Mouse (Mus musculus) heart, embryonic 16.5 days (tissue): ENCODE measurements at regions not wholly inside any gene's neighbourhood (a gene's known extent, or its start where the extent isn't known, plus 50 kb on each side); places are given as distances from the start of the nearest gene placed in this dataset.

Experiments
- ATAC-seq: fragments of 200-750 bp; cut with Nextera tagmentation; replicated peaks from 2 replicates; pipeline ENCODE4 v1.8.0; 2017; ENCODE audit warnings: moderate number of reproducible peaks; ENCODE audit not compliant: insufficient read depth, low FRiP score; ENCODE audit errors: extremely low read depth
- H3K27ac ChIP-seq: fragments of 300-500 bp; sonication (generic); 2 replicates; pipeline ENCODE4 v1.5.1; 2014; ENCODE audit warnings: mild to moderate bottlenecking, low read length, control low read depth, moderate library complexity
- H3K27me3 ChIP-seq: fragments of 300-500 bp; sonication (generic); 2 replicates; pipeline ENCODE4 v1.6.1; 2014; ENCODE audit warnings: low read length, mixed read lengths; ENCODE audit not compliant: control insufficient read depth, insufficient read depth
- H3K36me3 ChIP-seq: fragments of 300-500 bp; sonication (generic); 2 replicates; pipeline ENCODE4 v1.6.1; 2014; ENCODE audit not compliant: control insufficient read depth, insufficient read depth
- H3K4me1 ChIP-seq: fragments of 300-500 bp; sonication (generic); 2 replicates; pipeline ENCODE4 v1.6.1; 2014; ENCODE audit warnings: low read length, mixed read lengths; ENCODE audit not compliant: control insufficient read depth, insufficient read depth
- H3K4me2 ChIP-seq: fragments of 300-500 bp; sonication (generic); 2 replicates; pipeline ENCODE4 v1.6.1; 2014; ENCODE audit warnings: low read depth, mild to moderate bottlenecking, control low read depth, low read length
- H3K4me3 ChIP-seq: fragments of 300-500 bp; sonication (generic); 2 replicates; pipeline ENCODE4 v1.5.1; 2014; ENCODE audit warnings: mild to moderate bottlenecking, control low read depth, low read length
- H3K9ac ChIP-seq: fragments of 300-500 bp; sonication (generic); 2 replicates; pipeline ENCODE4 v1.6.1; 2014; ENCODE audit warnings: low read length, control low read depth
- H3K9me3 ChIP-seq: fragments of 300-500 bp; sonication (generic); replicated peaks from 2 replicates; pipeline ENCODE4 v1.6.1; 2016; ENCODE audit warnings: low read length; ENCODE audit not compliant: control insufficient read depth
- WGBS: fragments of 180-500 bp; shearing (Covaris S2); extraction: QIAGEN DNeasy Blood & Tissue Kit; methylation state at CpG from one replicate; pipeline ENCODE4 v1.1.7; 2014; 5-methylcytosine and 5-hydroxymethylcytosine counted together

DNA sequence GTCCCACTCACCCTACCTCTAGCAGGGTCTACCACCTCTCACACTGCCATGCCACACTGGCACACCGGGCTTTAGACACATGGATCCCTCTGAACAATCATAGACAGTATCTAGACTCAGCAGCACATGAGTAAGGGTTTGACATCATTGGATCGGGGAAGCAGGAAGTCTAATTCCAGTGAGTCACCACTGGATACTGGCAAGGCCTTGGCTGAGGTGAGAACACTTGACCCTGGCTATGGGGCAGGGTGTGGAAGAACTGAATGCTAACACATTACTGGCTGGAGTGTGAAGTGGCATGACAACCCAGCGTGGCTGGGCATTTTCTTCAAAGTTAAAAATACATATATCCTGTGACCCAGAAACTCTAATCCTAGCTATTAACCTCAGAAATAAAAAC is 114.4 kb downstream of the H2afy start:
- no peak for ATAC-seq
- no peak overlapping the region for H3K9ac ChIP-seq
- H3K4me1 ChIP-seq, result peaks cover 7% of the 10 kb centered on the region; the same call in 1 of the 2 replicates
- H3K27me3 ChIP-seq, result no peaks in the 10 kb centered on the region
- no peak overlapping the region for H3K27ac ChIP-seq
- no peak overlapping the region for H3K4me3 ChIP-seq
- no peaks in the 10 kb centered on the region for H3K9me3 ChIP-seq
- 61% methylated on average over 3 of the region's 3 CpGs for WGBS
- H3K36me3 ChIP-seq, result no peaks in the 10 kb centered on the region
- H3K4me2 ChIP-seq, result no peak overlapping the region

DNA sequence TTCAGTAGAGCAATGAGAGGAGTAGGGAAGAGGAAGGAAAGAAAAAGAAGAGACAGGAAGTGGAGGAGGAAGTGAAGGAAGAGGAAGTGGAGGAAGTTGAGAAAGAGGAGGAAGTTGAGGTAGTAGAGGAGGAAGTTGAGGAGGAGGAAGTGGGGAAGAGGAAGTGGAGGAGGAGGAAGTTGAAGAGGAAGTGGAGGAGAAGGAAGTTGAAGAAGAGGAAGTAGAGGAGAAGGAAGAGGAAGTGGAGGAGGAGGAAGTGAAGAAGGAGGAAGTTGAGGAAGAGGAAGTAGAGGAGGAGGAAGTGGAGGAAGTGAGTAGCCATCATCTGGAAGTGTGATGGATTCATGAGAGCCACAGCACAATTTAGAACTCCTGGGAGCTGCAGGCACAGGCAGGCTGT is 122.2 kb downstream of the H2afy start:
- no peak for ATAC-seq
- Histone ChIP-seq H3K4me1 (no peaks in the 10 kb centered on the region), H3K27me3 (no peaks in the 10 kb centered on the region), H3K4me3 (no peak overlapping the region), H3K9ac (no peak overlapping the region), H3K27ac (no peak overlapping the region), H3K36me3 (no peaks in the 10 kb centered on the region), H3K4me2 (no peak overlapping the region), H3K9me3 (no peaks in the 10 kb centered on the region)

DNA sequence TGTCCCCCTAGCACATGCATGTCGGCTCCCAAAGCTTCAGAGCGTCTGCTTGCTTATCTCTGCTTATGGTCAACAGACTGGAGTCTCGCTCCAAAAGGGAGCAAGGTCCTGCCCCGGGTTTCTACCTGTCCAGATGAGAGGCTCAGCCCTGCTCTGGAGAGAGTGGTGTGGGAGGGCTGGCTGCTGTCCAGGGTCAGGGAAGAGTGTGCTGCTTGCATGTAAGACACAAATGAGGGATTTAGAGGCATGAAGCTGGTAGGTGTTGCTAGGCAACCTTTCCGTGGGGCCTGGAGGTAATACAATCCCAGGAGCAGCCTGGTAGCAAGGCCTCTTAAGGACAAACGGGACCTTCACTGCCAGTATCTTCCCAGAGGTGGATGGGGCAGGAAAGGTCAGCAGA is 125.7 kb downstream of the H2afy start:
- Histone ChIP-seq H3K4me3 (no peak overlapping the region), H3K27ac (no peak overlapping the region), H3K9ac (no peak overlapping the region), H3K9me3 (no peaks in the 10 kb centered on the region), H3K27me3 (no peaks in the 10 kb centered on the region), H3K4me2 (no peak overlapping the region), H3K36me3 (no peaks in the 10 kb centered on the region), H3K4me1 (no peaks in the 10 kb centered on the region)
- no peak for ATAC-seq
- 25% methylated on average over 6 of the region's 6 CpGs for WGBS

DNA sequence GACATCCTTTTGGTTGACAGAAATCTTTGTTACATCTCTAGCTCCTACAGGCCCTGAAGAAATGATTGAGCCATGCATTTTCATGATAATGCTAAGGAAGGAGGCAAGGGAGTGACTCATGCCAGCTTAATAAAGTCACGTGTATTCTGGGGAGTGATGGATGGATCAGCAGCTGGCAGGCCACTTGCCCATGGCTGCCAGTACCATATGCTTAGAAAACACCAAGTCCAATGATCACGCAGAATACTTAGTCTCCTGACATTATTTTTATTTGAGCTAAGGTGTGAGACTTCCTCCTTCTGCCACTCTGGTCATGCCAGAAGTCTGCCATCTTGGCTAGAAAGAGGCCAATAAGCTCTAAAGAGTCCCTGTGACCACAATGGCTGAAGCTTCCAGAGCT is 129.3 kb downstream of the H2afy start:
- Histone ChIP-seq H3K9ac (no peak overlapping the region), H3K27ac (no peak overlapping the region), H3K36me3 (no peaks in the 10 kb centered on the region), H3K9me3 (no peaks in the 10 kb centered on the region), H3K4me2 (no peak overlapping the region), H3K27me3 (0 out of 2 replicates have a peak, but pooled peaks cover 4% of the 10 kb centered on the region), H3K4me1 (no peaks in the 10 kb centered on the region), H3K4me3 (no peak overlapping the region)
- 86% methylated on average over 2 of the region's 2 CpGs for WGBS
- no peak for ATAC-seq

DNA sequence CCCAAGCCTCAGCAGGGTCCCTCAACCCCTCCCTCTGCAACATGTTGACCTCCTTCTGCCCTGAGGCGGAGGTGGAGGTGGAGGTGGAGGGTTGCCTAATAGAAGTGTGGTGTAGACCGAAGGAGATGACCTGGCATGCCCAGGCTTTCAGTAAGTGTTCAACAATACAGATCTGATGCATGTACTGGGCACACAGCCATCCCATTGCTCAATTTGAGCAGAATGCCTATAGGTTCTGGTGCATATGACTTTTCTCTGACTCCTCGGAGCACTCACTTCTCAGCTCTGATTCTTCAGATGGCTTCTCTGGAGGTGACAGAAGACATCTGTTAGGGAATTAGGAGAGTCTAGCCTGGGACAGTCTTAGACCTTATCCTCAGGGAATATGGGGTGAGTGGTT is 130.4 kb downstream of the H2afy start:
- Histone ChIP-seq H3K27me3 (0 out of 2 replicates have a peak, but pooled peaks cover 4% of the 10 kb centered on the region), H3K36me3 (no peaks in the 10 kb centered on the region), H3K4me1 (no peaks in the 10 kb centered on the region), H3K9ac (no peak overlapping the region), H3K4me2 (no peak overlapping the region), H3K27ac (no peak overlapping the region), H3K4me3 (no peak overlapping the region), H3K9me3 (no peaks in the 10 kb centered on the region)
- 68% methylated on average over 3 of the region's 3 CpGs for WGBS
- no peak for ATAC-seq

DNA sequence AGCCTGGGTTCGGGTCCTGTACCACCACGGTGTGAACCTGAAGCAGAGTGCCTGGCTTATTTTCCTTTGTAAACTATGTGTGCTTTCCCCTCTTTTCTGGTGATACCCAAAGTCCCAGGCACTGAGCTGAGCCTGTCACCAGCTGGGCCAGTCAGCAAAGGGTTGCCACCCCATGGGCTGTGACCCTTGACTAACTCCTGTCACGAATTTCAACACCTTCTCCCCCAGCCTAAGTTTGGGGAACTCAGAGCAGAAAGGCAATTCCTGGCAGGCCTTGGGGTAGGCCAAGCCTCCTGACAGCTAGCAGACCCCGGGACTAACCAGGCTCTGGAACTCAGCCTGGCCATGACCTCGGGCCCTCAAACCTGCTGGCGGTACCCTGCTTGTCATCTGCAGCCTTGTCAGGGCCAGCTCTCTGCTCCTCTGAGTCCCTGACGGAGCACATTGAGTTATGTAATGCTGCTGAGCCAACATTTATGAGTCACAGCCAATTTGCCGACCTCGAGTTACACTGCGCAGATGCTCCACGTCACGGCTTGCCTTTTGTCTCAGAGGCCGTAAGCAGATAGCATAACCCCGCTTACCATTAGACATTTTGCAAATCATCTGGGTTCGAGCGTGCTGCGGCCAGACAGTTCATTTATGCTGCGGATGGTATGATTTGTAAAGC is 132.3 kb downstream of the H2afy start:
- Histone ChIP-seq H3K4me3 (no peak overlapping the region), H3K9ac (no peak overlapping the region), H3K9me3 (no peaks in the 10 kb centered on the region), H3K36me3 (no peaks in the 10 kb centered on the region), H3K4me1 (no peaks in the 10 kb centered on the region), H3K4me2 (no peak overlapping the region), H3K27ac (no peak overlapping the region), H3K27me3 (0 out of 2 replicates have a peak, but pooled peaks cover 4% of the 10 kb centered on the region)
- 59% methylated on average over 18 of the region's 18 CpGs for WGBS
- no peak for ATAC-seq

DNA sequence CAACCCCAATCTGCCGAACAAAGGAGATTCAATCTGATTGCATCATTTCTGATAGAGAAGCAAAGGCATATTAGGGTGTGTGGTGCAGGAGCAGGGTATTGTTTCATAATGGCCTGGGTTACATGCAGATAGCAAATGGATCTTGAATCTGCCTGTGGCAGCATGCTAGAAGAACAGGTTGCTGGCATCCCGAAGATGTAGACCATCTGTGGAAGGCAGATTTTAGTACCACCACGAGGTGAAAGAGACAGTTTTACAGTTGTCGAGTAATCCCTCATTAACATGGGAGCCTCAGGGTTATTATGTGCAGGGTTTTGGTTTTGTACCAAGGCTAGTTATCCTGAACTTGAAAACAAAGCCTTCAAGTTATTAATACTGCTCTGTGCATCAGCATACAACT is 140.9 kb downstream of the H2afy start:
- Histone ChIP-seq H3K27ac (no peak overlapping the region), H3K4me2 (no peak overlapping the region), H3K36me3 (no peaks in the 10 kb centered on the region), H3K4me1 (no peaks in the 10 kb centered on the region), H3K27me3 (no peaks in the 10 kb centered on the region), H3K9me3 (no peaks in the 10 kb centered on the region), H3K9ac (no peak overlapping the region), H3K4me3 (no peak overlapping the region)
- no peak for ATAC-seq
- WGBS, result 73% methylated on average over 4 of the region's 4 CpGs

DNA sequence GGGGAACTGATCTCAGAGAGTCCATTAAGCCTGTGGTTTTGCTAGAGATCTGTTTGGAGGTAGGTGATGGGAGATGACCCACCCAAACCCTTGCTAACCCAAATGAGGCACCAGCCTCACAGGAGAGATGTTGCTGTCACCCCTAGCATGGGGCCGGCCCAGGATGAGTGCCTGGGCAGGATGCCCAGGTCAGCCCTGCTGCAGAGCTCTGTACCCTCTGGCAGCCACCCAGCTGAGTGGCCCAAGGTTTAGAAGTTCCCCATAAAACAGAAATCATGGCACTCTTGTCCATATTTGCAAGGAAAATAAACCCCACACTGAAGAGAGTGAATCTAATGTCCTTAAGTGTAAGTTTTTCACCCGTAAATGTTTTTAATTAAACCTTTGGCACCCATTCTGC is 141.7 kb downstream of the H2afy start:
- H3K9ac ChIP-seq, result no peak overlapping the region
- no peak overlapping the region for H3K4me3 ChIP-seq
- no peak overlapping the region for H3K27ac ChIP-seq
- H3K4me2 ChIP-seq, result no peak overlapping the region
- no peaks in the 10 kb centered on the region for H3K4me1 ChIP-seq
- WGBS, result 64% methylated on average over 2 of the region's 2 CpGs
- no peaks in the 10 kb centered on the region for H3K36me3 ChIP-seq
- no peaks in the 10 kb centered on the region for H3K27me3 ChIP-seq
- ATAC-seq, result no peak; the same call in 1 of the 2 replicates
- no peaks in the 10 kb centered on the region for H3K9me3 ChIP-seq

DNA sequence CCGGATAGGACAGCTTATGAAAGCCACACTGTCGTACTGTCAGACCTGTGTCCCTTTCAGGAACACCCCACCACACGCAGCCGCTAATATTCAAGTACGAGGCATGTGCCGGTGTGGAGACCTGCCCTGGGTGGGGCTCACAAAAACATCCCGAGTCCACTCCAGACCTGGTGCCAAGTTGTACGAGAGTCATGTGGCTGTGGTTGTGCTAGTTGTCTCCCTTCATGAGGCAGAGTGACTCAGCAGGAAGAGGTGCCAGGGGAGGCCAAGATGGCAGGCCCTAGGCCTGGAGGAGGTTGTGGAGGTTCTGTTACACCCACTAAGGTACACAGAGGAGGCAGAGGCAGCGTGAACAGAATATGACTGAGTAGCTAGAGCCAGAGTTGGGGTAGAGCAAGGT is 143.5 kb downstream of the H2afy start:
- Histone ChIP-seq H3K4me2 (no peak overlapping the region), H3K9ac (no peak overlapping the region), H3K4me3 (no peak overlapping the region), H3K9me3 (no peaks in the 10 kb centered on the region), H3K4me1 (no peaks in the 10 kb centered on the region), H3K27ac (no peak overlapping the region), H3K27me3 (no peaks in the 10 kb centered on the region), H3K36me3 (no peaks in the 10 kb centered on the region)
- no peak for ATAC-seq
- WGBS, result 82% methylated on average over 9 of the region's 9 CpGs
